8 mouse cellular contexts compared by ENCODE assay signal in the genomic region with DNA sequence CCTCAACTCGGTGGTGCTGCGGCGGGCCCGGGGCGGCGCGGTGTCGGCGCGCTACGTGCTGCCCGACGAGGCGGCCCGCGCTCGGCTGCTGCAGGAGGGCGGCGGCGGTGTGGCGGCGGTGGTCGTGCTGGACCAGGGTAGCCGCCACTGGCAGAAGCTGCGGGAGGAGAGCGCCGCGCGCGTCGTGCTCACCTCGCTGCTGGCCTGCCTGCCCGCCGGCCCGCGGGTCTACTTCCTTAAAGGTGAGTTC. TPM values are rescaled to one million over a fixed set of nuclear protein-coding genes. Genes with fewer than 3 reads are reported as not detected.
A peak's percentile ranks its signal among the peaks of the same experiment; 100 is the strongest.
DNase-seq lines count a peak whose midpoint lies in the region; ATAC-seq and TF ChIP-seq lines count a peak whose summit lies in the region.

No protein-coding gene starts in this region.

- no peak for TF ChIP-seq CTCF in intestine, postnatal 0 days (IDR thresholded peaks at IDR 0.05; ENCODE audit: low read depth)

- H3K27me3 ChIP-seq in kidney, embryonic 15.5 days, result peaks cover 17% of the 10 kb centered on the region; the same call in 1 of the 2 replicates
- H3K27me3 ChIP-seq in embryonic facial prominence, embryonic 11.5 days (ENCODE audit: control insufficient read depth, insufficient read depth, low read length), result no peaks in the 10 kb centered on the region
- no peaks in the 10 kb centered on the region for H3K27me3 ChIP-seq in intestine, postnatal 0 days (replicated peaks; ENCODE audit: control insufficient read depth, insufficient read depth, low read length)
- H3K27me3 ChIP-seq in neural tube, embryonic 13.5 days, result peaks cover 37% of the 10 kb centered on the region

- 0% methylated on average over 36 of the region's 36 CpGs for WGBS in kidney, embryonic 15.5 days
- 0% methylated on average over 33 of the region's 36 CpGs for WGBS in embryonic facial prominence, embryonic 11.5 days
- WGBS in intestine, postnatal 0 days, result 0% methylated on average over 31 of the region's 36 CpGs
- WGBS in neural tube, embryonic 13.5 days, result under 1% methylated on average over 36 of the region's 36 CpGs

- peak overlapping the region; percentile 60 for H3K9ac ChIP-seq in kidney, embryonic 15.5 days
- H3K9ac ChIP-seq in embryonic facial prominence, embryonic 11.5 days (replicated peaks; ENCODE audit: low read length), result peak overlapping the region; percentile 55
- peak overlapping the region; percentile 80 for H3K9ac ChIP-seq in intestine, postnatal 0 days (ENCODE audit: low read depth, low read length)
- H3K9ac ChIP-seq in neural tube, embryonic 13.5 days, result peak overlapping the region; percentile 74

- no peak for DNase-seq in kidney, adult 11 months
- DNase-seq in embryonic facial prominence, embryonic 11.5 days (ENCODE audit: low spot score), result no peak
- no peak for DNase-seq in thymus, postnatal 14 days
- no peak for DNase-seq in frontal cortex, postnatal 14 days (ENCODE audit: low spot score in 2 of 2)
- no peak for DNase-seq in embryo, embryonic 9.5 days (ENCODE audit: extremely low spot score)

- no peak for ATAC-seq in kidney, embryonic 15.5 days (replicated peaks; ENCODE audit: low FRiP score)
- ATAC-seq in embryonic facial prominence, embryonic 11.5 days (replicated peaks; ENCODE audit: insufficient number of reproducible peaks, low FRiP score, low TSS enrichment, low read depth), result no peak
- ATAC-seq in intestine, postnatal 0 days, result no peak
- no peak for ATAC-seq in neural tube, embryonic 13.5 days (ENCODE audit: low read depth)

- H3K4me3 ChIP-seq in kidney, embryonic 15.5 days (replicated peaks), result peak overlapping the region; percentile 64
- H3K4me3 ChIP-seq in embryonic facial prominence, embryonic 11.5 days (ENCODE audit: low read depth, low read length), result peak overlapping the region; percentile 61
- H3K4me3 ChIP-seq in intestine, postnatal 0 days (ENCODE audit: low read depth, low read length), result peak overlapping the region; percentile 70
- peak overlapping the region; percentile 64 for H3K4me3 ChIP-seq in neural tube, embryonic 13.5 days

- H3K27ac ChIP-seq in kidney, embryonic 15.5 days, result peak overlapping the region; percentile 78
- no peak overlapping the region for H3K27ac ChIP-seq in embryonic facial prominence, embryonic 11.5 days (replicated peaks; ENCODE audit: low read depth, low read length)
- H3K27ac ChIP-seq in intestine, postnatal 0 days (ENCODE audit: low read depth, low read length), result peak overlapping the region; percentile 95
- H3K27ac ChIP-seq in neural tube, embryonic 13.5 days (replicated peaks), result no peak overlapping the region

- no peaks in the 10 kb centered on the region for H3K9me3 ChIP-seq in kidney, embryonic 15.5 days (replicated peaks)
- H3K9me3 ChIP-seq in embryonic facial prominence, embryonic 11.5 days (replicated peaks; ENCODE audit: control insufficient read depth, low read length), result no peaks in the 10 kb centered on the region
- no peaks in the 10 kb centered on the region for H3K9me3 ChIP-seq in intestine, postnatal 0 days (ENCODE audit: control insufficient read depth)
- no peaks in the 10 kb centered on the region for H3K9me3 ChIP-seq in neural tube, embryonic 13.5 days

- H3K36me3 ChIP-seq in kidney, embryonic 15.5 days, result no peaks in the 10 kb centered on the region; the same call in 1 of the 2 replicates
- H3K36me3 ChIP-seq in embryonic facial prominence, embryonic 11.5 days (replicated peaks; ENCODE audit: control insufficient read depth, insufficient read depth, low read depth, low read length), result no peaks in the 10 kb centered on the region
- no peaks in the 10 kb centered on the region; the same call in 1 of the 2 replicates for H3K36me3 ChIP-seq in intestine, postnatal 0 days (ENCODE audit: control insufficient read depth, insufficient read depth)
- no peaks in the 10 kb centered on the region for H3K36me3 ChIP-seq in neural tube, embryonic 13.5 days

- peaks cover 56% of the 10 kb centered on the region for H3K4me1 ChIP-seq in kidney, embryonic 15.5 days
- no peaks in the 10 kb centered on the region; the same call in 1 of the 2 replicates for H3K4me1 ChIP-seq in embryonic facial prominence, embryonic 11.5 days (ENCODE audit: control insufficient read depth, insufficient read depth, low read length)
- peaks cover 5% of the 10 kb centered on the region; the same call in 1 of the 2 replicates for H3K4me1 ChIP-seq in intestine, postnatal 0 days (replicated peaks; ENCODE audit: control insufficient read depth, insufficient read depth, low read length)
- H3K4me1 ChIP-seq in neural tube, embryonic 13.5 days (replicated peaks), result peaks cover 22% of the 10 kb centered on the region

- peak overlapping the region; percentile 81 for H3K4me2 ChIP-seq in kidney, embryonic 15.5 days
- H3K4me2 ChIP-seq in embryonic facial prominence, embryonic 11.5 days (ENCODE audit: low read depth, low read length), result peak overlapping the region; percentile 97
- H3K4me2 ChIP-seq in intestine, postnatal 0 days (replicated peaks; ENCODE audit: low read depth), result peak overlapping the region; percentile 87
- H3K4me2 ChIP-seq in neural tube, embryonic 13.5 days, result peak overlapping the region; percentile 78

RNA-seq across cellular contexts. Expression of a gene that starts 0.5 kb away (rescaled TPM):
- 11.0 and 11.1 TPM in 2 replicates for polyA plus RNA-seq in kidney, embryonic 15.5 days (2015; fragmentation: Nextera tagmentation; extraction: Ambion mirVana)
- polyA plus RNA-seq in embryonic facial prominence, embryonic 11.5 days (2014; fragmentation: Nextera tagmentation; extraction: Ambion mirVana), result 4.2 and 5.1 TPM in 2 replicates
- polyA plus RNA-seq in intestine, postnatal 0 days (2015; fragmentation: Nextera tagmentation; extraction: Ambion mirVana), result 12.4 and 14.6 TPM in 2 replicates
- 2.7 TPM in 2 replicates for polyA plus RNA-seq in neural tube, embryonic 13.5 days (2015; fragmentation: Nextera tagmentation; extraction: Ambion mirVana)

RNA-seq across cellular contexts. Expression of a gene that starts 59.5 kb away (rescaled TPM):
- polyA plus RNA-seq in kidney, embryonic 15.5 days (2015; fragmentation: Nextera tagmentation; extraction: Ambion mirVana), result 381 and 430 TPM in 2 replicates
- 507 and 549 TPM in 2 replicates for polyA plus RNA-seq in embryonic facial prominence, embryonic 11.5 days (2014; fragmentation: Nextera tagmentation; extraction: Ambion mirVana)
- 105 and 125 TPM in 2 replicates for polyA plus RNA-seq in intestine, postnatal 0 days (2015; fragmentation: Nextera tagmentation; extraction: Ambion mirVana)
- polyA plus RNA-seq in neural tube, embryonic 13.5 days (2015; fragmentation: Nextera tagmentation; extraction: Ambion mirVana), result 295 and 317 TPM in 2 replicates

Comparison
In these comparisons a context has a peak if more than half of its experiments do, and no peak if none do; other contexts are left out.
1. H3K27ac ChIP-seq: peak in kidney, embryonic 15.5 days (single experiment) and intestine, postnatal 0 days (single experiment); none in embryonic facial prominence, embryonic 11.5 days (single experiment) and neural tube, embryonic 13.5 days (single experiment).
2. Peak in every context shown above with its lines, with median percentiles within 50 percentile points of each other: H3K4me2 ChIP-seq, H3K4me3 ChIP-seq and H3K9ac ChIP-seq.